Mouse (Mus musculus): ENCODE results near the gene Lsm7. TPM values are rescaled to one million over a fixed set of nuclear protein-coding genes. Genes with fewer than 3 reads are reported as not detected.

Lsm7 gene
- 10 to 100 TPM; 34.8 to 48.8 TPM for total RNA-seq (2021)
- long read RNA-seq, experiment 1, transcript Lsm7-202 (3 exons, 646 nt): minor isoform, 11 of 67 reads
- long read RNA-seq, experiment 1, transcript Lsm7-206 (2 exons, 785 nt): minor isoform, 11 of 67 reads
- long read RNA-seq, experiment 1, transcript Lsm7-201 (4 exons, 468 nt): major isoform, 23 of 67 reads
- long read RNA-seq, experiment 1, partial matches to known transcripts: 0 of 67 reads
- long read RNA-seq, experiment 1, other reads (novel, unspliced or antisense): 19 of 67 reads
- long read RNA-seq, experiment 2, transcript Lsm7-201 (4 exons, 468 nt): major isoform, 19 of 44 reads
- long read RNA-seq, experiment 2, partial matches to known transcripts: 0 of 44 reads
- long read RNA-seq, experiment 2, other reads (novel, unspliced or antisense): 13 of 44 reads

DNA sequence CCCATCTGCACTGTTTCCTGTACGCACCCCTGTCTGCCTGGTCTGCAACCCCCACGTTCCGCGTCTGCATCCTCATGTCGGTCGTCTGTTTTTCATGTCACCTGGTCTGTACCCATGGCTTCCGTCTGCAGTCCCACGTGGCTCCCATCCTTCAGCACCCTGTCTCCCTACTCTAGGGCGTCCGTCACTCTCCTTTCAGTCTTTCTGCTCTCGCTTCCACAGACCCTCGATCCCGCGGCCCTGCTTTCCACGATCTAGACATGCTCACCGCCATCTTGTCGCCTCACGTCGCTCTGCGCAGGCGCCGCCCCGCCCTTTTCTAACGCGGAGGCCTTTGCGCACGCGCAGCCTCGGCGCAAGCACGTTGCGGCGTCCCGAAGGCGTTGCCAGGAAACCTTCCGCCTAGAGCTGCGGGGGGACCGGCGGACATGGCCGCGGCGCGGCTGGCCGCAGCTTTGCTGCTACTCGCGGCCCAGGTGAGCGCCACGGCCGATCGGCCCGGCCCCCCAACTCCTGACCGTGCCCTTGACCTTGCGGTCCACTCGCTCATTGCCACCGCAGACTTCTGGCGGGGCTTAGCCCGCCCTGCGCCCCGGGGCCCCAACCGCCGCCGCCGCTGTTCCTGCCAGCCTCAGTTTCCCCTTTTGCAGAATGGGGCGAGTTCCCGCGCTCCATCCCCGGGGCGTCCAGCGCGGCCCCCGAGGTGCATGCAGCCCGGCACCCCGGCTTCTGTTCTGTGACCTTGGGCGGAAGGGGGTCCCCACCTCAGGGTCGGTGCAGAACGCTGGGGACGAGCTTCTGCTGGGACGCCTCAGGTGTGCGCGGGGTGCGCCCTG is at the start of gene Lsm7, which contains the start of gene Sppl2b:
TSS of gene Lsm7 (minus strand) at position 297 of the 836 bp plus-strand sequence.
TSS of gene Sppl2b (plus strand) at position 363 of the 836 bp plus-strand sequence.
- peak; percentile 96 to 97 for DNase-seq (ENCODE audit: low spot score in 2 of 2)

DNA sequence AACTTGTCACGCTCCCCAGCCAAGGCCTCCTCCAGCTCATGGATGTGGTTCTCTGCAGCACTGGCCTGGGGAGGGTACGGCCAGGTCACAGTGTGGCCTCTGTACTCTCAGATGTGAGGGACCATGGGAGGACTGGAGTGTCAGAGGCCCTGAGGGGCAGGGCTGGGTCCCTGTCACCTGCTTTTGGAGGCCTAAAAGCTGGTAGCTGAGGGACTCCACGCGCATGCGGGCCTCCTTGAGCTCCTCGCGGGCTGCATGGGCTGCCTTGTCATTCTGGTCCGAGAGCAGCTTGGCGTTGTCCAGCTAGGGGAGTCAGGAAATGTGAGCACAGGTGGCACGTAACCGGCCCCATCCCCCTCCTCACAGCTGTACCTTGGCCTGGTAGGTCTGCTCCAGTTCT is 49.7 kb upstream of the Lsm7 start:
- no peak for DNase-seq (ENCODE audit: low spot score in 2 of 2)

DNA sequence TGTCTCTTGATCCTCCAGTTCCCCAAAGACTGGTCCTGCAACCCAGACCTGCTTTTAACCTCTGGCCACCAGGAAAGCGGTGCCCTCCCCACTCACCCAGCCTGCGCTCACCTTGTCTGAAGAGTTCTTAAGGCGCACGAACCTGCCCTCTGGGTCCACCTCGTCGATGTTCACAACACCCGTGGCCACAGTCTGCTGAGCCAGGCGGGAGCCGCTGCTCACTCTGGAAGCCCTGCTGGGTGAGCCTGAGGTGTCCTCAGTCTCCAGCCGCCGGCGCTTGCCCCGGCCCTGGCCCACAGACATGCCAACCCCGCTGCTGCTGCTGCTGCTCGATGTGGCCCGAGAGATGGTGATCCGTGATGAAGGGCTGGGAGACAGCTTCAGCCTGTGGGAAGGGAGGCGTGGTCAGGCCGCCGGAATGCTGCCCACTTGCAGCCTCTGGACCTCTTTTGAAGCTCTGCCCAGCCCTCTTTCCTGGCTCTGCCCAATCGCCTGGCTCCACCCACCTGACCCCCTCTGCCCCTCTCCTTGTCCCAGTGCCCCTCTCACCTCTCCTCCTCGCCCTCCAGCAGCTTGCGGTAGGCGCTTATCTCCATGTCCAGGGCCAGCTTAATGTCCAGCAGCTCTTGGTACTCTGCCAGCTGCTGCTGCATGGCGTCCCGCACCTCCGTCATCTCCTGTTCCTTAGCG is 49.1 kb upstream of the Lsm7 start:
- no peak for DNase-seq (ENCODE audit: low spot score in 2 of 2)

DNA sequence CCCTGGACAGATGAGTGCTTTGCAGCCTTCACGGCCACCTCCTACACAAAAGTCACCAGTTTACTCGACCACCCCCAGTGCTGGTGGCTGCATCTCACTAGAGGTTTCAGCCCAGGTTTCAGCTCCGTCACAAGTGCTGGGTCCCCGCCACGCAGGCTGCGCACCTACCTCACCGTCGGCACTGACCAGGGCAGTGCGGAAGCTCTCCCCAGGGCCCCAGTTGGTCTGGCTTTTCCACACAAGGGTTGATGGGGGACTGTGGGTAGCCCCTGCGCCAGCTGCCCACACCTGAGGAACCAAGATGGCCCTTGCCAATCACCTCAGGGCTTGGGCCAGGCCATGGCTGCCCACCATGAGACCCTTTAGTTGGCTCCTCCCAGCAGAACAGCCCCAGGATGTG is 48.3 kb upstream of the Lsm7 start:
- DNase-seq (ENCODE audit: low spot score in 2 of 2): no peak

DNA sequence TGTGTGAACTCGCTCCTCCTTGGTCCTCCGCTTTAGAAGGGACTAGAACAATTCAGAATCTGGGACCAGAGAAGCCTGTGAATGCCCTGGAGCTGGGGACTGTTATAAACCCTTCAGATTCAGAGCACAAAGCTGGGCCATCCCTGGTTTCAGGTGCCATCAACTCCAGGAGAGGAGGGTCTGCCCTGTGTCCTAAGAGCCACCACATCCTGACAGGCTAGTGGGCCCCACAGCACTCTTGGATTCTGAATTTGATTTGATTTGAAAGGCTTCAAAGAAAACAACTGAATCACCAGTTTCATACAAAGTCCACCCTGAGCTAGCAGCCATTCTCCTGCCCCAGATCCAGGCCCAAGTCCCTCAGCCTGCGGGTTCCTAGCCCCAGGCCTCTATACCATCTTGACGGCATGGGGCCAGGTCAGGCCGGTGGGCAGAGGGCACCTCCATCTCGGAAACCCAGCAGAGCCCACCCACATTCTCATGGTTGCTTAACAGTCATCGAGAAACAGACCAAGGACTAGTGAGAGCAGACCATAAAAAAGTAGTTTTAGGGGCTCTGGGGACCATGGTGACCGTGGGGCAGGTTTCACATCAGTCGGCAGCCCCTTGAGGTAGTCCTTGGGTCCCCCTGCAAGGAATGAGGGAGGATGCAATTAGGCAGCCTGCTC is 47.4 kb upstream of the Lsm7 start:
- DNase-seq (ENCODE audit: low spot score in 2 of 2): no peak

DNA sequence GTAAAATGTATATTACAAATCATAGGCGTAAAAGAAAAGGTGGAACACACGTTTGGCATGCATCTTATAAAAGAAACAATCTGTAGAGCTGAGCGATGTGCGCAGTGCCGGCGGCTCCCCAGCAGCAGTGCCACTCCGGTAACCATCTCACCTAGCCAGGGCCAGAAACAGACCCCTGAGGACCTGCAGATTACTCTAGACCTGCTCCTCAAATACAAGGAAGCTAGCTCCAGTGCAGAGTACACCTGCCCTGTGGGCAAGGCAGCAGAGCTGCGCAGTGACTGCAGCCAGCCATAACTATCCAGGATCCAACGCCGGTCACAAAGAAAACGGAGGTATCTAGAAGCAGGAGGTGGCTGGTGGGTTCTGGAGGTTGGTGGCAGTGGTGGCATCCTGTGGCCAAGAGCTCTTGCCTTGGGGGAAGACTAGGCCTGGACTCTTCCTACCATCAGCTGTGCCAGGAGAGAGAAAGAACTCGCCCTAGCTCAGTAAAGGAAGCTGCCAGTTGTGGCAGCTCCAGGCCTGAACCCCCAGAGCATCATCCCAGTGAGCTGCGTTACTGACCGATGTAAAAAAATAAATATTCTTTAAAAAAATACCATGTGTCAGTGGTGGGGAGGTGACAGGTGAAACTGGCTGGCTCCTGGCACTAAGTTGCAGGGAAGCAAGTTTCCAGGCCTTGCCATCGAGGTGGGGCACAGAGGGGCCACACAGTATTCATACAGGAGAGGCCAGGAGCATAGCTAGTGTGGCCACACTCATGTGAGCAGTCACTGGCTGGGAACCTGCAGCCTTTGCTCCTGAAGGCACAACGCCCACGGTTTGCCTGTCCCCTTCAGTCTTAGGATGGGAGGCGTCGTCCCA is 46.6 kb upstream of the Lsm7 start:
- DNase-seq (ENCODE audit: low spot score in 2 of 2): no peak

- DNase-seq (ENCODE audit: low spot score in 2 of 2): peak; percentile 98 to 99
These were observed 45.6 kb upstream of the Lsm7 start, which contains the start of gene Timm13 for GRCm38 (mm10) chr10:80900318-80901247. Gene Timm13, minus strand, starts transcription at chr10:80900969.

DNA sequence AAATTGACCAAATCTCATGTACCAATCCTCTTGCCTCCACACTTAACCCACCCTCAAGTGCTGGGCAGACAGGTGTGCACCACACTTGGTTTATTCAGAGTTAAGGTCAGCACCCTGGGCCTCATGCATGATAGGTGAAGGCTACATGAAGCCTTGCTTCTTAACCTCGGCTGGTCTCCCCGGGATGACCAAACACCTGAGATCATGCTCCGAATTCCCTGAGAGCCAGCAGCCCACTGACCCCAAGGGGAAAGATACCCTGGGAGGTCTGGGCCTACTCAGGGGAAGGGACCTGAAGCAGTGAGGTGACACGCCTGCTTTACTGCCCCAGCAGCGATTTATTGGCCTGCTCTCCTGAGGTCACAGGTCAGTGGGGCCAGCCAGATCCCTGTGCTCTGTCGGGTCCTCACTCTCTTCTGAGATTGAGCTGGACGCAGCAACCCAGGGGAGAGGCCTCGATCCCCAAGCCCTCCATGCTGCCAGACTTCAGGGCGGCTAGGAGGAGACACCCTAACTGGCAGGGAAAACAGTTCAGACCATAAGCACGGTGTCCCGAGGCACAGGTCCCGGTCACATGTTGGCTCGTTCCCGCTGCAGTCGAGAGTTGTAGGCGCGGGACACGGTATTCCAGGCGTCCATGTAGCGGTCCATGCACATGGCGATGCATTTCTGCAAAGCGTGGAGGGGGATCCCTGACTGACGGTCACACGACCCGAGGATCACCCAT is 44.7 kb upstream of the Lsm7 start:
- no peak for DNase-seq (ENCODE audit: low spot score in 2 of 2)

DNA sequence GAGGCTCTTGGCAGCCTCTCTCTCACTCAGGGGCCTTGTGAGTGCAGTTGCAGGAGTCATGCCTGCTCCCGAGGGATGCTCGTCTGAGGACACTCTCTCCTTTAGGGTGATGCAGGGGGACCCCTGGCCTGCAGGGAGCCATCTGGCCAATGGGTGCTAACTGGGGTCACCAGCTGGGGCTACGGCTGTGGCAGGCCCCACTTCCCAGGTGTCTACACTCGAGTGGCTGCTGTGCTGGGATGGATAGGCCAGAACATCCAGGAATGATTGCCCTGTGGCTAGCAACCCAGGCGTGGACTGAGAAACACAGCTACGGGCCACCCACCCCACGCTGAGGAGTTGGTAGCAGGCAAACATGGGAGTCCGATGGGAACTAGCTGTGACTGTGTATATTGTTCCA is 44.1 kb upstream of the Lsm7 start:
- no peak for DNase-seq (ENCODE audit: low spot score in 2 of 2)

DNA sequence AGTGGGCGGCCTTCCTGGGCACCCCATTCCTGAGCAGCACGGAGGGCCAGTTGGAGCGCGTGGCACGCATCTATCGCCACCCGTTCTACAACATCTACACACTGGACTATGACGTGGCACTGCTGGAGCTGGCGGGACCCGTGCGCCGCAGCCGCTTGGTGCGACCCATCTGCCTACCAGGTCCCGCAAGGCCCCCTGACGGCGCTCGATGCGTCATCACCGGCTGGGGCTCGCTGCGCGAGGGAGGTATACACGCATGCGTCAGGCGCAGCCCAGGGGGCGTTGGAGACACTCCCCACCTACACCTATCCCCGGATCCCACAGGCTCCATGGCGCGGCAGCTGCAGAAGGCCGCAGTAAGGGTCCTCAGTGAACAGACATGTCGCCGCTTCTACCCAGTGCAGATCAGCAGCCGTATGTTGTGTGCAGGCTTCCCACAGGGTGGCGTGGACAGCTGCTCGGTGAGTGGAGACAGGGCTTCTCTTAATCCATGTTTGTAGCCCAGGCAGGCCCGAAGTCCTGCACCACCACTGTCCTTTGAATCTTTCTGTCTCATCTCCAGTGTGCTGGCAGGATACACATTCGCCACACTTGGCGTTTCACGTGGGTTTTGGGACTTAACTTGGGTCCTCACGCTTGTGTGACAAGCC is 43.0 kb upstream of the Lsm7 start:
- peak; percentile 69 to 78 for DNase-seq (ENCODE audit: low spot score in 2 of 2)

- no peak for DNase-seq (ENCODE audit: low spot score in 2 of 2)
These were observed 41.8 kb upstream of the Lsm7 start for GRCm38 (mm10) chr10:80896581-80897485.

DNA sequence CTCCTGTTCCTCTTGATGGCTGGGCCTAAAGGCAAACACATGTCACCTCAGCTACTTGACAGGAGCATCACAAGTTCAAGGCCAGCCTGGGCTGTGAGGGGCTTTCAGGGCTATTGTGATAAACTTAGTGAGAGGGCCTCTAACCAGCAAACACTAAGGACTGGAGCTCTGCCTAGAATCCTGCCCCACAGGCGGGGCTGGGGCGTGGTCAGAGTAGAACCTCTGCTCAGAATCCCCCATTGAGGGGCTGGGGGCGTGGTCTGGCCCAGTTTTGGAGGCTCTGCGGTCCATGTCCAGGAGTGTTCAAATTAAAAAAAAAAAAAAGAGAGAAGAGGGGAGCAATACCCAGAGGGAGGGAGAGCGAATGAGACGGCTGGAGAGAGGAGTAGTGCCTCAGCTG is 40.7 kb upstream of the Lsm7 start:
- no peak for DNase-seq (ENCODE audit: low spot score in 2 of 2)

DNA sequence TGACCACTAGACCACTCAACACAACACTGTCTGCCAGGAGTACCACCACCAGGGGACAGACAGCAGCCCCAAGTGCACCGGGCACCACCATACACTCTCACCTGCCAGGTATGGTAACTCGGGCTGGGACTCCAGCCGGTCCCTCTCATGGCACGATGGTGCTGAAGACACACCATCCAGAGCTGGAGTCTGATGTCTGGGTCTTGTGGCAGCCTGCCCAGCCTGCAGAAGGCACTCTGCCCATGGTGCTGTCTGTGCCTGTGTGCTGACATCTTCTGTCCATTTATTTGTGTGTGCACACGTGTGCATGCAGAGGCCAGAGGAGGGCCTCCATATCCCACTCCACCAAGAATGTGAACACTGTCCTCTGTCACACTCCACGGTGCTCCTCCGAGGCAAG is 40.1 kb upstream of the Lsm7 start:
- DNase-seq (ENCODE audit: low spot score in 2 of 2): no peak

DNA sequence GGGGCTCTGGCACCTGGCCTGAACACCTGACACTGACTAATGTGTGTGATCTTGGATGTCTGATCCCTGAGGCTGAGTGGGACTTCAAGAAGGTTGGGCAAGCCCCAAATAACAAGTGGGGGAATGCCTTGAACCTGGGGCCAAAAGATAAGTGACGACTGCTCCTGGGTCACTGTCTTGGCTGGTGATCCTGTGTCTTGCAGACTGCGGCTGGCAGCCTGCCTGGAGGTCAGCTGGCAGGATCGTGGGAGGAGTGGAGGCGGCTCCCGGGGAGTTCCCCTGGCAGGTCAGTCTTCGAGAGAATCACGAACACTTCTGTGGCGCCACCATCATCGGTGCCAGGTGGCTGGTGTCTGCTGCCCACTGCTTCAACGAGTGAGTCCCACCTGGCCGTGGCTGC is 32.2 kb upstream of the Lsm7 start:
- DNase-seq (ENCODE audit: low spot score in 2 of 2): no peak

DNA sequence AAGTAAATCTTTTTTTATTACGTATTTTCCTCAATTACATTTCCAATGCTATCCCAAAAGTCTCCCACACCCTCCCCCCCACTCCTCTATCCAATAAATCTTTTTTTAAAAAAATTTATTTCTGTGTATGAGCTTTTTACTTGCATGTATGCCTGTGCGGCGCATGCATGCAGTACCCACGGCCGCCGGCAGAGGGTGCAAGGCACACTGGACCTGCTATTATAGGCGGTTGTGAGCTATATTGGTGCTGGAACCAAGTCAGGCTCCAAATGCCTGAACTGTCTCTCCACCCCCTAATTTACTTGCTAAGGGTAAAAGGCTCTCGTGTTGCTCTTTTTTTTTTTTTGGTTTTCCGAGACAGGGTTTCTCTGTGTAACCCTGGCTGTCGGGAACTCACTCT is 26.3 kb upstream of the Lsm7 start:
- DNase-seq (ENCODE audit: low spot score in 2 of 2): peak; percentile 53 to 59

- no peak for DNase-seq (ENCODE audit: low spot score in 2 of 2)
These were observed 25.9 kb upstream of the Lsm7 start for GRCm38 (mm10) chr10:80880901-80881300.
